Mouse (Mus musculus) myocyte (in vitro differentiated cells): Measurements from ENCODE around the gene Thoc7. TPM values are rescaled to one million over a fixed set of nuclear protein-coding genes. Genes with fewer than 3 reads are reported as not detected.

Experiments used
- H3K27me3 ChIP-seq: one replicate; pipeline ENCODE4 v1.6.1; 2011; ENCODE audit not compliant: control insufficient read depth, insufficient read depth, insufficient read length
- H3K36me3 ChIP-seq: one replicate; pipeline ENCODE4 v1.6.1; 2011; ENCODE audit not compliant: control insufficient read depth, insufficient read depth
- H3K4me2 ChIP-seq: one replicate; pipeline ENCODE4 v1.6.1; 2011; ENCODE audit warnings: low read depth, control low read depth
- H3K4me3 ChIP-seq: one replicate; pipeline ENCODE4 v1.5.1; 2011; ENCODE audit warnings: mild to moderate bottlenecking, control low read depth, moderate library complexity
- H3K79me2 ChIP-seq: one replicate; pipeline ENCODE4 v1.6.1; 2011; ENCODE audit not compliant: control insufficient read depth, insufficient read depth
- H3ac ChIP-seq: one replicate; pipeline ENCODE4 v1.6.1; 2011; ENCODE audit not compliant: control insufficient read depth, insufficient read length
- CEBPB ChIP-seq: IDR thresholded peaks from 2 replicates; pipeline ENCODE4 v1.6.1; 2011; ENCODE audit warnings: mild to moderate bottlenecking, moderate library complexity; ENCODE audit not compliant: poor library complexity, insufficient read depth, severe bottlenecking
- E2F4 ChIP-seq: IDR thresholded peaks from one replicate; pipeline ENCODE4 v1.6.1; 2011; ENCODE audit warnings: mild to moderate bottlenecking, control low read depth, moderate library complexity; ENCODE audit not compliant: insufficient read depth
- MAX ChIP-seq: IDR thresholded peaks from one replicate; pipeline ENCODE4 v1.6.1; 2011; ENCODE audit warnings: low read depth, mild to moderate bottlenecking, control low read depth
- MYOD1 ChIP-seq, 3 experiments: IDR thresholded peaks; one replicate each; pipeline ENCODE4 v1.6.1; 2011; ENCODE audit warnings: control low read depth in 2 of 3, low read depth in 2 of 3, mild to moderate bottlenecking in 2 of 3, moderate library complexity in 1 of 3; ENCODE audit not compliant: insufficient read length in 2 of 3, control insufficient read depth in 1 of 3
- MYOG ChIP-seq, 3 experiments: IDR thresholded peaks; one replicate each; pipeline ENCODE4 v1.6.1; 2011; ENCODE audit warnings: control low read depth in 2 of 3, low read depth in 2 of 3, mild to moderate bottlenecking in 2 of 3; ENCODE audit not compliant: insufficient read length in 2 of 3, control insufficient read depth in 1 of 3, insufficient read depth in 1 of 3
- POLR2A ChIP-seq: IDR thresholded peaks from one replicate; pipeline ENCODE4 v1.6.1; 2011; ENCODE audit warnings: low read depth, mild to moderate bottlenecking, control low read depth, moderate library complexity; ENCODE audit not compliant: insufficient read length
- POLR2AphosphoS2 ChIP-seq: IDR thresholded peaks from one replicate; pipeline ENCODE4 v1.6.1; 2011; ENCODE audit warnings: low read depth, control low read depth; ENCODE audit not compliant: insufficient read length
- REST ChIP-seq: IDR thresholded peaks from one replicate; pipeline ENCODE4 v1.6.1; 2011; ENCODE audit warnings: mild to moderate bottlenecking, control low read depth, moderate library complexity; ENCODE audit not compliant: insufficient read depth, insufficient read length
- SRF ChIP-seq: IDR thresholded peaks from one replicate; pipeline ENCODE4 v1.6.1; 2011; ENCODE audit warnings: low read depth; ENCODE audit not compliant: control insufficient read depth, insufficient read length
- TCF12 ChIP-seq: IDR thresholded peaks from one replicate; pipeline ENCODE4 v1.6.1; 2011; ENCODE audit warnings: mild to moderate bottlenecking, control low read depth; ENCODE audit not compliant: poor library complexity, insufficient read depth, severe bottlenecking
- TCF3 ChIP-seq: IDR thresholded peaks from one replicate; pipeline ENCODE4 v1.6.1; 2011; ENCODE audit warnings: low read depth, control low read depth; ENCODE audit not compliant: insufficient read length
- USF1 ChIP-seq: IDR thresholded peaks from one replicate; pipeline ENCODE4 v1.6.1; 2011; ENCODE audit warnings: low read depth, mild to moderate bottlenecking, control low read depth, moderate library complexity
- polyA plus RNA-seq: library from polyadenylated mRNA; unstranded; fragments of >200 nt; fragmentation: generic; extraction: Trizol; gene quantifications from one replicate; pipeline ENCODE4 v1.2.1, GENCODE M21; 2012; ENCODE audit warnings: missing spikeins

Gene Thoc7
- polyA plus RNA-seq, 1 experiment: 66.5 TPM

DNA sequence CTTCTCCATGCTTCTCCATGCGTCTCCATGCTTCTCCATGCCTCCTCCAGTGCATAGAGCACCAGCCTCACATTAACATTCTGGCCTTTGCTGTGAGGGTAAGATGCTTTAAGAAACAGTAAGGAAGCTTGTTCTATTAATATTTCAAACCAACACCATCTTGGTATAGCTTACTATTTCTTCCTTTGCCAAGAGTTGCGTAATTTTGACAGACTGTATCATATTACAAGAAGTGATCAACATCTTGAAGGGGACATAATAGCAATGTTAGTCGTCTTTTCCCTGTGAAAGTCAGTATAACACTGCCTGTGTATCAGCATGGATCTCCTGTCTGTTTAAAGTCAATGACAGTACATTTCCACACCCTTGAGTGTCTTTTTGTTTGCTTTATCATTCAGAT, 29.1 kb upstream of the Thoc7 start:
- Histone ChIP-seq H3K4me2 (no peak overlapping the region), H3ac (no peak overlapping the region), H3K79me2 (no peaks in the 10 kb centered on the region), H3K27me3 (no peaks in the 10 kb centered on the region), H3K36me3 (no peaks in the 10 kb centered on the region), H3K4me3 (no peak overlapping the region)
- TF ChIP-seq TCF12: no peak

- Histone ChIP-seq H3K4me2 (no peak overlapping the region), H3K27me3 (no peaks in the 10 kb centered on the region), H3K79me2 (no peaks in the 10 kb centered on the region), H3K36me3 (no peaks in the 10 kb centered on the region), H3K4me3 (no peak overlapping the region), H3ac (no peak overlapping the region)
- TF ChIP-seq REST: no peak
- no peak for TF ChIP-seq TCF12
- TF ChIP-seq E2F4: no peak
- no peak for TF ChIP-seq TCF3
- no peak for TF ChIP-seq MYOD1 (IDR thresholded peaks at IDR 0.05; ENCODE audit: control insufficient read depth in 1 of 3, insufficient read length in 2 of 3, low read depth in 2 of 3)
- no peak for TF ChIP-seq POLR2AphosphoS2
- TF ChIP-seq SRF: no peak
- TF ChIP-seq CEBPB: no peak
- TF ChIP-seq POLR2A: no peak
- no peak for TF ChIP-seq MAX
Observed at GRCm38 (mm10) chr14:13988397-13988796, 26.7 kb upstream of the Thoc7 start.

- Histone ChIP-seq H3K27me3 (no peaks in the 10 kb centered on the region), H3K79me2 (no peaks in the 10 kb centered on the region), H3K4me3 (no peak overlapping the region), H3ac (no peak overlapping the region), H3K36me3 (no peaks in the 10 kb centered on the region), H3K4me2 (no peak overlapping the region)
- TF ChIP-seq MYOG (IDR thresholded peaks at IDR 0.05; ENCODE audit: control insufficient read depth in 1 of 3, insufficient read depth in 1 of 3, insufficient read length in 2 of 3, low read depth in 2 of 3): no peak
- TF ChIP-seq TCF12: no peak
- no peak for TF ChIP-seq POLR2A
Observed at GRCm38 (mm10) chr14:13982174-13982573, 20.5 kb upstream of the Thoc7 start.

DNA sequence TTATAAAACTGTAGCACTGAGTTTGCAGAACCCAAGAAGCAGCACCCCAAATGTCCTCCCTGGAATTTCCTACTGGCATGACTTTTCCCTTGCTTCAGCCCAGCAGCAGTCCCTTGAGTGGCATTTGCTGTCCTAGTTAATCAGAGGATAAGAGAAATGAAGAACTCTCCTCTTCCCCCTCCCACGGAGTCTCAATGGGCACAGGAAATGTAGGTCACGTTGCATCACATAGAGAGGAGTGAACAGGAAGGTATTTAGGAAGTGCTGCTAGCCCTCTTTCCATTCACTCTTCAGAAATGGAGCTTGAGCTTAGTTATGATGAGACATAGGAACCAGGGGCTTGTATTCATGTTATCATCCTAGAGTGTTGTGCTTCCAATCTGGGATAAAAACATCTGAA, 19.6 kb upstream of the Thoc7 start:
- TF ChIP-seq CEBPB (no peak), TCF3 (no peak), POLR2AphosphoS2 (no peak), MYOD1 (IDR thresholded peaks at IDR 0.05; ENCODE audit: control insufficient read depth in 1 of 3, insufficient read length in 2 of 3, low read depth in 2 of 3) (no peak), SRF (no peak), TCF12 (no peak), MAX (no peak), USF1 (no peak), MYOG (IDR thresholded peaks at IDR 0.05; ENCODE audit: control insufficient read depth in 1 of 3, insufficient read depth in 1 of 3, insufficient read length in 2 of 3, low read depth in 2 of 3) (no peak), REST (no peak), POLR2A (no peak), E2F4 (no peak)
- Histone ChIP-seq H3K27me3 (no peaks in the 10 kb centered on the region), H3ac (no peak overlapping the region), H3K4me3 (no peak overlapping the region), H3K79me2 (no peaks in the 10 kb centered on the region), H3K4me2 (no peak overlapping the region), H3K36me3 (no peaks in the 10 kb centered on the region)

GRCm38 (mm10) chr14:13977498-13977897, 15.8 kb upstream of the Thoc7 start:
- Histone ChIP-seq H3K27me3 (no peaks in the 10 kb centered on the region), H3ac (no peak overlapping the region), H3K4me2 (no peak overlapping the region), H3K36me3 (no peaks in the 10 kb centered on the region), H3K4me3 (no peak overlapping the region), H3K79me2 (no peaks in the 10 kb centered on the region)
- TF ChIP-seq SRF: no peak
- no peak for TF ChIP-seq USF1
- TF ChIP-seq CEBPB: no peak
- no peak for TF ChIP-seq MYOG (IDR thresholded peaks at IDR 0.05; ENCODE audit: control insufficient read depth in 1 of 3, insufficient read depth in 1 of 3, insufficient read length in 2 of 3, low read depth in 2 of 3)
- TF ChIP-seq POLR2A: no peak
- no peak for TF ChIP-seq MAX
- no peak for TF ChIP-seq MYOD1 (IDR thresholded peaks at IDR 0.05; ENCODE audit: control insufficient read depth in 1 of 3, insufficient read length in 2 of 3, low read depth in 2 of 3)
- TF ChIP-seq TCF12: no peak
- TF ChIP-seq REST: no peak
- TF ChIP-seq TCF3: no peak
- no peak for TF ChIP-seq E2F4
- TF ChIP-seq POLR2AphosphoS2: no peak
